Mouse (Mus musculus): ENCODE results near the gene Prox1. TPM values are rescaled to one million over a fixed set of nuclear protein-coding genes. Genes with fewer than 3 reads are reported as not detected.

Prox1 gene
- total RNA-seq, 2 experiments from 2014 or later: 93.4 to 124 TPM

GRCm38 (mm10) chr1:190174671-190175661 lies 4.5 kb upstream of the Prox1 start:
- no peak for DNase-seq (ENCODE audit: extremely low spot score in 1 of 2, low spot score in 1 of 2)

GRCm38 (mm10) chr1:190174231-190174630 lies 3.7 kb upstream of the Prox1 start:
- peak in 1 of 2 experiments; percentile 39 for DNase-seq (ENCODE audit: extremely low spot score in 1 of 2, low spot score in 1 of 2)

- DNase-seq (ENCODE audit: extremely low spot score in 1 of 2, low spot score in 1 of 2): no peak
These were observed 3.1 kb upstream of the Prox1 start for GRCm38 (mm10) chr1:190173596-190173995.

GRCm38 (mm10) chr1:190172979-190173461 lies 2.5 kb upstream of the Prox1 start:
- no peak for DNase-seq (ENCODE audit: extremely low spot score in 1 of 2, low spot score in 1 of 2)

- no peak for DNase-seq (ENCODE audit: extremely low spot score in 1 of 2, low spot score in 1 of 2)
These were observed 1.9 kb upstream of the Prox1 start for GRCm38 (mm10) chr1:190172311-190172978.

GRCm38 (mm10) chr1:190171750-190172149 lies 1.2 kb upstream of the Prox1 start:
- DNase-seq (ENCODE audit: extremely low spot score in 1 of 2, low spot score in 1 of 2): no peak

- no peak for DNase-seq (ENCODE audit: extremely low spot score in 1 of 2, low spot score in 1 of 2)
These were observed 827 bp upstream of the Prox1 start for GRCm38 (mm10) chr1:190171341-190171740.

GRCm38 (mm10) chr1:190170819-190171216 lies 304 bp upstream of the Prox1 start:
- DNase-seq (ENCODE audit: extremely low spot score in 1 of 2, low spot score in 1 of 2): no peak

- no peak for DNase-seq (ENCODE audit: extremely low spot score in 1 of 2, low spot score in 1 of 2)
These were observed 1.5 kb downstream of the Prox1 start for GRCm38 (mm10) chr1:190168761-190169671.

- DNase-seq (ENCODE audit: extremely low spot score in 1 of 2, low spot score in 1 of 2): no peak
These were observed 2.4 kb downstream of the Prox1 start for GRCm38 (mm10) chr1:190168115-190168514.

- no peak for DNase-seq (ENCODE audit: extremely low spot score in 1 of 2, low spot score in 1 of 2)
These were observed 2.9 kb downstream of the Prox1 start for GRCm38 (mm10) chr1:190167609-190168008.

GRCm38 (mm10) chr1:190165511-190165910 lies 5.0 kb downstream of the Prox1 start:
- no peak for DNase-seq (ENCODE audit: extremely low spot score in 1 of 2, low spot score in 1 of 2)

- DNase-seq (ENCODE audit: extremely low spot score in 1 of 2, low spot score in 1 of 2): no peak
These were observed 7.0 kb downstream of the Prox1 start for GRCm38 (mm10) chr1:190163471-190163870.

GRCm38 (mm10) chr1:190161708-190162465 lies 8.6 kb downstream of the Prox1 start:
- no peak for DNase-seq (ENCODE audit: extremely low spot score in 1 of 2, low spot score in 1 of 2)

- no peak for DNase-seq (ENCODE audit: extremely low spot score in 1 of 2, low spot score in 1 of 2)
These were observed 9.2 kb downstream of the Prox1 start for GRCm38 (mm10) chr1:190161288-190161687.

GRCm38 (mm10) chr1:190159457-190159856 lies 11.1 kb downstream of the Prox1 start:
- no peak for DNase-seq (ENCODE audit: extremely low spot score in 1 of 2, low spot score in 1 of 2)

- no peak for DNase-seq (ENCODE audit: extremely low spot score in 1 of 2, low spot score in 1 of 2)
These were observed 14.8 kb downstream of the Prox1 start for GRCm38 (mm10) chr1:190155751-190156150.

- no peak for DNase-seq (ENCODE audit: extremely low spot score in 1 of 2, low spot score in 1 of 2)
These were observed 15.5 kb downstream of the Prox1 start for GRCm38 (mm10) chr1:190155021-190155420.

GRCm38 (mm10) chr1:190154292-190154691 lies 16.2 kb downstream of the Prox1 start:
- no peak for DNase-seq (ENCODE audit: extremely low spot score in 1 of 2, low spot score in 1 of 2)

GRCm38 (mm10) chr1:190152603-190153002 lies 17.9 kb downstream of the Prox1 start:
- DNase-seq (ENCODE audit: extremely low spot score in 1 of 2, low spot score in 1 of 2): no peak

All from layer of hippocampus, postnatal 25 days (tissue).